In genomic region chr6:91979301-91979996, GRCm38 (mm10) we compare ENCODE assay signal across 8 mouse cellular contexts. TPM values are rescaled to one million over a fixed set of nuclear protein-coding genes. Genes with fewer than 3 reads are reported as not detected.
A peak's percentile ranks its signal among the peaks of the same experiment; 100 is the strongest.
DNase-seq lines count a peak whose midpoint lies in the region; ATAC-seq and TF ChIP-seq lines count a peak whose summit lies in the region.

No protein-coding gene starts in this region.

- H3K27ac ChIP-seq in thymus, adult 2 months (ENCODE audit: control insufficient read depth, insufficient read depth, low read length), result no peak overlapping the region
- peak overlapping the region; percentile 71 for H3K27ac ChIP-seq in heart, embryonic 16.5 days (ENCODE audit: low read length)
- no peak overlapping the region for H3K27ac ChIP-seq in liver, embryonic 13.5 days
- no peak overlapping the region for H3K27ac ChIP-seq in stomach, embryonic 16.5 days (ENCODE audit: low read length)

- TF ChIP-seq CTCF in thymus, adult 2 months (IDR thresholded peaks at IDR 0.05; ENCODE audit: borderline replicate concordance, control insufficient read depth, extremely low read depth, insufficient read depth, low read length, poor library complexity), result no peak

- H3K27me3 ChIP-seq in thymus, adult 2 months (ENCODE audit: control insufficient read depth, insufficient read depth, low read length), result no peaks in the 10 kb centered on the region; the same call in 1 of the 2 replicates
- H3K27me3 ChIP-seq in heart, embryonic 16.5 days (ENCODE audit: control insufficient read depth, insufficient read depth, low read length), result peaks cover 27% of the 10 kb centered on the region
- peaks cover 59% of the 10 kb centered on the region for H3K27me3 ChIP-seq in liver, embryonic 13.5 days
- peaks cover 14% of the 10 kb centered on the region for H3K27me3 ChIP-seq in stomach, embryonic 16.5 days (ENCODE audit: control insufficient read depth, insufficient read depth, low read length)

- H3K4me1 ChIP-seq in thymus, adult 2 months (replicated peaks; ENCODE audit: control insufficient read depth, insufficient read depth, low read length), result no peaks in the 10 kb centered on the region
- peaks cover 5% of the 10 kb centered on the region for H3K4me1 ChIP-seq in heart, embryonic 16.5 days (ENCODE audit: control insufficient read depth, insufficient read depth, low read length)
- peaks cover 2% of the 10 kb centered on the region; the same call in 1 of the 2 replicates for H3K4me1 ChIP-seq in liver, embryonic 13.5 days (replicated peaks)
- no peaks in the 10 kb centered on the region for H3K4me1 ChIP-seq in stomach, embryonic 16.5 days (ENCODE audit: control insufficient read depth, insufficient read depth, low read length)

- no peak for TF ChIP-seq POLR2A in thymus, adult 2 months (IDR thresholded peaks at IDR 0.05; ENCODE audit: control insufficient read depth, extremely low read depth, insufficient read depth, low read length, poor library complexity)

- WGBS in thymus, adult 2 months, result 3% methylated on average over 23 of the region's 23 CpGs
- 8% methylated on average over 23 of the region's 23 CpGs for WGBS in heart, embryonic 16.5 days
- 2% methylated on average over 23 of the region's 23 CpGs for WGBS in liver, embryonic 13.5 days (ENCODE audit: insufficient replicate concordance)
- 14% methylated on average over 23 of the region's 23 CpGs for WGBS in stomach, embryonic 16.5 days

- peak overlapping the region; percentile 78 for H3K9ac ChIP-seq in heart, embryonic 16.5 days (ENCODE audit: low read length)
- H3K9ac ChIP-seq in liver, embryonic 13.5 days, result peak overlapping the region; percentile 53; the same call in 1 of the 2 replicates
- H3K9ac ChIP-seq in stomach, embryonic 16.5 days (ENCODE audit: low read length), result peak overlapping the region; percentile 71

- H3K4me3 ChIP-seq in thymus, adult 2 months (ENCODE audit: control insufficient read depth, insufficient read depth, low read length), result peak overlapping the region; percentile 13
- peak overlapping the region; percentile 68 for H3K4me3 ChIP-seq in heart, embryonic 16.5 days (ENCODE audit: low read length)
- peak overlapping the region; percentile 53 for H3K4me3 ChIP-seq in liver, embryonic 13.5 days (replicated peaks)
- H3K4me3 ChIP-seq in stomach, embryonic 16.5 days (replicated peaks; ENCODE audit: low read length), result peak overlapping the region; percentile 57

- no peaks in the 10 kb centered on the region for H3K9me3 ChIP-seq in heart, embryonic 16.5 days (replicated peaks; ENCODE audit: control insufficient read depth, low read length)
- no peaks in the 10 kb centered on the region for H3K9me3 ChIP-seq in liver, embryonic 13.5 days (replicated peaks)
- H3K9me3 ChIP-seq in stomach, embryonic 16.5 days (replicated peaks; ENCODE audit: control insufficient read depth, low read length), result no peaks in the 10 kb centered on the region

- no peak for ATAC-seq in heart, embryonic 16.5 days (replicated peaks; ENCODE audit: extremely low read depth, insufficient read depth, low FRiP score)
- ATAC-seq in liver, embryonic 13.5 days (ENCODE audit: low read depth), result no peak
- ATAC-seq in stomach, embryonic 16.5 days (ENCODE audit: insufficient read depth, low FRiP score), result no peak; the same call in 1 of the 2 replicates

- peak overlapping the region; percentile 83 for H3K4me2 ChIP-seq in heart, embryonic 16.5 days (ENCODE audit: low read depth, low read length)
- H3K4me2 ChIP-seq in liver, embryonic 13.5 days, result peak overlapping the region; percentile 63
- peak overlapping the region; percentile 89 for H3K4me2 ChIP-seq in stomach, embryonic 16.5 days (ENCODE audit: low read depth, low read length)

- no peaks in the 10 kb centered on the region for H3K36me3 ChIP-seq in thymus, adult 2 months (ENCODE audit: control insufficient read depth, insufficient read depth, low read length)
- no peaks in the 10 kb centered on the region for H3K36me3 ChIP-seq in heart, embryonic 16.5 days (ENCODE audit: control insufficient read depth, insufficient read depth)
- no peaks in the 10 kb centered on the region for H3K36me3 ChIP-seq in liver, embryonic 13.5 days
- H3K36me3 ChIP-seq in stomach, embryonic 16.5 days (ENCODE audit: control insufficient read depth, insufficient read depth, low read length), result no peaks in the 10 kb centered on the region

- no peak for DNase-seq in thymus, adult 2 months
- DNase-seq in thymus, postnatal 10 days (ENCODE audit: low spot score in 2 of 2), result no peak
- no peak for DNase-seq in liver, embryonic 13.5 days
- no peak for DNase-seq in right cerebral cortex, postnatal 25 days
- DNase-seq in cerebellum, adult 11 months, result no peak
- DNase-seq in layer of hippocampus, postnatal 25 days (ENCODE audit: extremely low spot score in 1 of 2, low spot score in 1 of 2), result no peak

RNA-seq across cellular contexts. Expression of gene Fgd5, which starts 0.8 kb away (rescaled TPM):
- 5.1 and 5.6 TPM in 2 replicates for polyA plus RNA-seq in thymus, adult 2 months (2012; rRNA removed)
- polyA plus RNA-seq in heart, embryonic 16.5 days (2015; fragmentation: Nextera tagmentation; extraction: Ambion mirVana), result 13.0 and 15.2 TPM in 2 replicates
- 2.4 and 2.7 TPM in 2 replicates for polyA plus RNA-seq in liver, embryonic 13.5 days (2015; fragmentation: Nextera tagmentation; extraction: Ambion mirVana)
- 8.1 and 8.2 TPM in 2 replicates for polyA plus RNA-seq in stomach, embryonic 16.5 days (2015; fragmentation: Nextera tagmentation; extraction: Ambion mirVana)
- total RNA-seq in layer of hippocampus, postnatal 25 days (2021), result 1 to 10 TPM; 5.3 to 5.5 TPM

Comparison
In these comparisons a context has a peak if more than half of its experiments do, and no peak if none do; other contexts are left out.
1. H3K4me3 ChIP-seq: peak in every context shown above with its lines; median percentile 68 in heart, embryonic 16.5 days; 57 in stomach, embryonic 16.5 days; 53 in liver, embryonic 13.5 days; 13 in thymus, adult 2 months.